Comparison of ENCODE assay signal across 29 mouse cellular contexts in the genomic region with DNA sequence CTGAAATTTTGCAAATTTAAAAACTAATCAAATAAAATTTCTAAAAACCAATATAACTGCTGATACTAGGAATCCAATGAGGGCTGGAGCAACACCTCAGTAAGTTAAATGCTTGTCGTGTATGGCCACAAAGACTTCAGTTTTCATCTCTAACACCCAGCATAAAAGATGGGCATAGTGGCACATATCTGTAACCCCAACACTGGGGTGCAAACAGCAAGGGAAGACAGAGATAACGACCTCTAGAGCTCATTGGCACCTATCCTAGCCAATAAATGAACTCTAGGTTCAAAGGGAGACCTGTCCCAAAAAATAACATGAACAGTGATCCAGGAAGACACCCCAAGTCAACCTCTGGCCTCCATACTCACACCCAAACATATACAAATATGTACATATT. TPM values are rescaled to one million over a fixed set of nuclear protein-coding genes. Genes with fewer than 3 reads are reported as not detected.
DNase-seq lines count a peak whose midpoint lies in the region; ATAC-seq lines count a peak whose summit lies in the region.
"Had no signal": no experiment of that assay in that cellular context is flagged by ENCODE, and none has a peak within 500 bp of the region (broad histone marks: within the 10 kb centered on the region; RNA-seq: fewer than 3 reads in every experiment).

No protein-coding gene starts in this region.

- H3K4me1 ChIP-seq in liver, embryonic 15.5 days (replicated peaks), result peaks cover 6% of the 10 kb centered on the region
- no peaks in the 10 kb centered on the region for H3K4me1 ChIP-seq in liver, embryonic 12.5 days
- H3K4me1 ChIP-seq in liver, embryonic 16.5 days (ENCODE audit: control insufficient read depth, low read depth, low read length), result no peaks in the 10 kb centered on the region; the same call in 1 of the 2 replicates
- H3K4me1 ChIP-seq: forebrain, embryonic 12.5 days; forebrain, embryonic 15.5 days had no signal

- H3K4me2 ChIP-seq in liver, embryonic 15.5 days, result no peak overlapping the region
- H3K4me2 ChIP-seq in liver, embryonic 12.5 days, result no peak overlapping the region
- H3K4me2 ChIP-seq in liver, embryonic 16.5 days (ENCODE audit: low read depth, low read length), result no peak overlapping the region
- H3K4me2 ChIP-seq: forebrain, embryonic 12.5 days; forebrain, embryonic 15.5 days; heart, embryonic 12.5 days; heart, embryonic 15.5 days; hindbrain, embryonic 14.5 days had no signal

- H3K9me3 ChIP-seq in liver, embryonic 15.5 days (replicated peaks), result no peaks in the 10 kb centered on the region
- H3K9me3 ChIP-seq in liver, embryonic 12.5 days (replicated peaks), result no peaks in the 10 kb centered on the region
- no peaks in the 10 kb centered on the region for H3K9me3 ChIP-seq in liver, embryonic 16.5 days (replicated peaks; ENCODE audit: control insufficient read depth, low read length)
- H3K9me3 ChIP-seq: forebrain, embryonic 12.5 days; forebrain, embryonic 15.5 days; heart, embryonic 12.5 days; heart, embryonic 15.5 days had no signal

- H3K9ac ChIP-seq in liver, embryonic 15.5 days, result no peak overlapping the region
- H3K9ac ChIP-seq in liver, embryonic 12.5 days, result no peak overlapping the region
- H3K9ac ChIP-seq in liver, embryonic 16.5 days (ENCODE audit: low read depth, low read length), result no peak overlapping the region
- H3K9ac ChIP-seq: forebrain, embryonic 12.5 days; forebrain, embryonic 15.5 days; heart, embryonic 12.5 days; heart, embryonic 15.5 days; hindbrain, embryonic 14.5 days had no signal

- DNase-seq in c-Kit-positive CD71-positive TER-119-negative erythroid progenitor cells, embryonic 14.5 days (ENCODE audit: low read depth), result peak; percentile 7
- no peak for DNase-seq in heart, postnatal 14 days
- DNase-seq in right cerebral cortex, postnatal 25 days, result no peak
- no peak for DNase-seq in spleen, postnatal 14 days (ENCODE audit: low spot score in 2 of 2)
- DNase-seq: adrenal gland, postnatal 10 days; adrenal gland, postnatal 36 days; cerebellum, adult 11 months; cerebellum, adult 2 months; cerebellum, adult 9-11 months; cerebellum, postnatal 36 days; gastrocnemius, postnatal 25 days; heart, adult 18-20 months; heart, postnatal 10 days; heart, postnatal 4 days had no signal

- ATAC-seq in liver, embryonic 15.5 days (ENCODE audit: insufficient read depth), result peak; percentile 52; the same call in 1 of the 2 replicates
- ATAC-seq in liver, embryonic 12.5 days, result no peak
- ATAC-seq in liver, embryonic 16.5 days (ENCODE audit: low read depth), result peak; percentile 63; the same call in 1 of the 2 replicates
- ATAC-seq in megakaryocyte-erythroid progenitor cell, adult 5-6 weeks (replicated peaks; ENCODE audit: low FRiP score, low TSS enrichment, poor library complexity, severe bottlenecking), result peak; percentile 90
- ATAC-seq: CD4-positive, CD25-positive, alpha-beta regulatory T cell, adult 4 months; forebrain, embryonic 15.5 days; hindbrain, postnatal 0 days had no signal

- intact Hi-C loops in heart, postnatal 14 days (cut with DNase I), result loop anchor here (5.0 kb wide), 2 partner anchors 75 to 180 kb away; no protein-coding TSS in a partner anchor

- H3K36me3 ChIP-seq in liver, embryonic 15.5 days (replicated peaks), result peaks cover 79% of the 10 kb centered on the region
- peaks cover 74% of the 10 kb centered on the region for H3K36me3 ChIP-seq in liver, embryonic 12.5 days
- peaks cover 46% of the 10 kb centered on the region for H3K36me3 ChIP-seq in liver, embryonic 16.5 days (ENCODE audit: control insufficient read depth, insufficient read depth)

- H3K27ac ChIP-seq in liver, embryonic 15.5 days (replicated peaks), result no peak overlapping the region
- no peak overlapping the region for H3K27ac ChIP-seq in liver, embryonic 12.5 days
- H3K27ac ChIP-seq in liver, embryonic 16.5 days (ENCODE audit: low read length), result no peak overlapping the region
- H3K27ac ChIP-seq: forebrain, embryonic 12.5 days; forebrain, embryonic 15.5 days; hindbrain, embryonic 14.5 days; hindbrain, postnatal 0 days had no signal

- no peak overlapping the region for H3K4me3 ChIP-seq in liver, embryonic 15.5 days (replicated peaks)
- H3K4me3 ChIP-seq in liver, embryonic 12.5 days, result no peak overlapping the region
- no peak overlapping the region for H3K4me3 ChIP-seq in liver, embryonic 16.5 days (ENCODE audit: low read depth, low read length)
- H3K4me3 ChIP-seq: forebrain, embryonic 12.5 days; forebrain, embryonic 15.5 days; heart, embryonic 12.5 days; heart, embryonic 15.5 days had no signal

- H3K27me3 ChIP-seq in liver, embryonic 15.5 days, result no peaks in the 10 kb centered on the region
- H3K27me3 ChIP-seq in liver, embryonic 12.5 days (replicated peaks), result no peaks in the 10 kb centered on the region
- no peaks in the 10 kb centered on the region for H3K27me3 ChIP-seq in liver, embryonic 16.5 days (ENCODE audit: control insufficient read depth, insufficient read depth, low read depth, low read length)
- H3K27me3 ChIP-seq: forebrain, embryonic 12.5 days; forebrain, embryonic 15.5 days; heart, embryonic 12.5 days; heart, embryonic 15.5 days had no signal

- WGBS in liver, embryonic 15.5 days (ENCODE audit: insufficient replicate concordance), result 49% methylated on average over 2 of the region's 2 CpGs
- WGBS in liver, embryonic 12.5 days (ENCODE audit: insufficient replicate concordance), result 71% methylated on average over 2 of the region's 2 CpGs
- 52% methylated on average over 2 of the region's 2 CpGs for WGBS in liver, embryonic 16.5 days (ENCODE audit: insufficient replicate concordance)

RNA-seq across cellular contexts. Expression of gene Ube2d2b, which starts 37.9 kb away (rescaled TPM):
- polyA plus RNA-seq in liver, embryonic 15.5 days (2015; fragmentation: Nextera tagmentation; extraction: Ambion mirVana), result 0.35 and 0.53 TPM in 2 replicates
- polyA plus RNA-seq in liver, embryonic 12.5 days (2016; fragmentation: Nextera tagmentation; extraction: Ambion mirVana), result 0.39 and 0.45 TPM in 2 replicates
- 0.33 and 0.40 TPM in 2 replicates for polyA plus RNA-seq in liver, embryonic 16.5 days (2015; fragmentation: Nextera tagmentation; extraction: Ambion mirVana)
- not detected in 2 replicates for total RNA-seq in megakaryocyte-erythroid progenitor cell, adult 5-6 weeks (2014; fragmentation: Nextera tagmentation)
- total RNA-seq in megakaryocyte-erythroid progenitor cell, adult 5-6 weeks (2017), result not detected in 2 replicates
- not detected for total RNA-seq in heart, postnatal 14 days (2021)
- total RNA-seq: adrenal gland, adult 18-20 months; adrenal gland, postnatal 10 days; adrenal gland, postnatal 36 days; gastrocnemius, adult 8-10 months; gastrocnemius, postnatal 25 days; heart, adult 18-20 months; heart, postnatal 10 days; heart, postnatal 4 days; hindbrain, postnatal 0 days had no signal
- polyA plus RNA-seq: cerebellum, adult 2 months; cortical plate, adult 2 months; embryonic facial prominence, embryonic 14.5 days had no signal
